Mouse (Mus musculus): ENCODE results near the gene Eef1g.

DNA sequence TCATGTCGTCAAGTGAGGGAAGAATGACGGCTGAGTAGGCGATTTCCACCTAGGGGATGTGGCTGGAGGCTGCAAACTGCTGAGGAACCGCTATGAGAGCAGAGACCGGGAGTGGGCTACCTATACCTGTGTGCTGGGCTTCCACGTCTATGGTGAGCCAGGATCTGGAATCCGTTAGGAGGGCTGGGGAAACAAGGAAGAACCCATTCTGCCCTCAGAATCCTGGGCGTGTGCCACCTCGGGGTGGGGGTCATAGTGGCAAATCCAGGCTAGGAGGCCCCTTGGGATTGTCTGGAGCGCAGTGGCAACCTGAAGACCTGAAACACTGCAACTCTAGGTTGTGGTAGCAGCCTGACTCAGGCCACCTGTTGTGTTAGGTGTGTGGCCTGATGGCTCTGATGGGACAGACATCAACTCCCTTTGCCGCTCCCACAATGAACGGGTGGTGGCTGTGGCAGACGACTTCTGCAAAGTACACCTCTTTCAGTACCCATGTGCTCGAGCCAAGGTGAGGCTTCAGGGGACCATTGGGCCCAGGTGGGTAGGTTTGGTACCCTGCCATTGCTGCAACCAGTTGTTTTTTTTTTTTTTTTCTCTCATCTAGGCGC lies 26.2 kb upstream of the Eef1g start:
- TF ChIP-seq TCF12 (IDR thresholded peaks at IDR 0.05; ENCODE audit: insufficient read depth, poor library complexity, severe bottlenecking), result no peak
- TF ChIP-seq POLR2A (IDR thresholded peaks at IDR 0.05; ENCODE audit: insufficient read length, low read depth), result no peak
- no peak for TF ChIP-seq USF1 (IDR thresholded peaks at IDR 0.05; ENCODE audit: low read depth)
- no peak for TF ChIP-seq E2F4 (IDR thresholded peaks at IDR 0.05; ENCODE audit: insufficient read depth)
- TF ChIP-seq POLR2AphosphoS2 (IDR thresholded peaks at IDR 0.05; ENCODE audit: insufficient read length, low read depth), result no peak
- no peak for TF ChIP-seq CEBPB (IDR thresholded peaks at IDR 0.05; ENCODE audit: insufficient read depth, poor library complexity, severe bottlenecking)
- TF ChIP-seq SRF (IDR thresholded peaks at IDR 0.05; ENCODE audit: control insufficient read depth, insufficient read length, low read depth), result no peak

Measured in myocyte (in vitro differentiated cells).